Mouse (Mus musculus) forebrain, postnatal 0 days (tissue): ENCODE measurements around the gene Dpm3. TPM values are rescaled to one million over a fixed set of nuclear protein-coding genes. Genes with fewer than 3 reads are reported as not detected.
"Not testable (repeated sequence)": the region's sequence is repeated elsewhere in the genome, so short reads cannot be mapped to it uniquely, and the experiment has no call there.

Experiments used
- ATAC-seq: fragments of 200-750 bp; cut with Nextera tagmentation; 2 replicates; pipeline ENCODE4 v1.8.0; 2017; ENCODE audit warnings: mild to moderate bottlenecking, moderate library complexity
- DNase-seq: peaks from one replicate; pipeline ENCODE4 v3.0.0-alpha.2; 2015
- H3K27ac ChIP-seq: fragments of 300-500 bp; sonication (generic); 2 replicates; pipeline ENCODE4 v1.5.1; 2014; ENCODE audit warnings: low read depth, mild to moderate bottlenecking, antibody characterized with exemption, low read length, moderate library complexity, mixed read lengths
- H3K27me3 ChIP-seq: fragments of 300-500 bp; sonication (generic); 2 replicates; pipeline ENCODE4 v1.6.1; 2014; ENCODE audit warnings: mild to moderate bottlenecking, low read length, mixed read lengths; ENCODE audit not compliant: insufficient read depth
- H3K36me3 ChIP-seq: fragments of 300-500 bp; sonication (generic); 2 replicates; pipeline ENCODE4 v1.6.1; 2014; ENCODE audit warnings: mild to moderate bottlenecking, moderate library complexity; ENCODE audit not compliant: insufficient read depth
- H3K4me1 ChIP-seq: fragments of 300-500 bp; sonication (generic); 2 replicates; pipeline ENCODE4 v1.6.1; 2014; ENCODE audit warnings: antibody characterized with exemption; ENCODE audit not compliant: insufficient read depth
- H3K4me2 ChIP-seq: fragments of 300-500 bp; sonication (generic); 2 replicates; pipeline ENCODE4 v1.6.1; 2014; ENCODE audit warnings: low read depth, mild to moderate bottlenecking, moderate library complexity
- H3K4me3 ChIP-seq: fragments of 300-500 bp; sonication (generic); 2 replicates; pipeline ENCODE4 v1.5.1; 2014; ENCODE audit warnings: low read depth, low read length, mixed read lengths
- H3K9ac ChIP-seq: fragments of 300-500 bp; sonication (generic); 2 replicates; pipeline ENCODE4 v1.6.1; 2014; ENCODE audit warnings: mild to moderate bottlenecking
- H3K9me3 ChIP-seq: fragments of 300-500 bp; sonication (generic); 2 replicates; pipeline ENCODE4 v1.6.1; 2016; ENCODE audit warnings: low read length
- CTCF ChIP-seq: sonication (generic); IDR thresholded peaks from 2 replicates; pipeline ENCODE4 v1.5.1; 2016; ENCODE audit warnings: antibody characterized with exemption, control low read depth, low read depth
- WGBS: fragments of 180-500 bp; shearing (Covaris S2); extraction: QIAGEN DNeasy Blood & Tissue Kit; methylation state at CpG from one replicate; pipeline ENCODE4 v1.1.7; 2014; 5-methylcytosine and 5-hydroxymethylcytosine counted together
- polyA plus RNA-seq: library from polyadenylated mRNA; unstranded; fragments of >200 nt; fragmentation: Nextera tagmentation; extraction: Ambion mirVana; gene quantifications from 2 replicates; pipeline ENCODE4 v1.2.1, GENCODE M21; 2015
- total RNA-seq: library from RNA; depleted of rRNA; stranded (reverse); fragments of >200 nt; gene quantifications from 2 replicates; pipeline ENCODE4 v1.2.3, GENCODE M21; 2014; rRNA removed

Gene Dpm3
- total RNA-seq (66.7 and 160 TPM in 2 replicates), polyA plus RNA-seq (74.9 and 96.8 TPM in 2 replicates)

GRCm38 (mm10) chr3:89259076-89259475, at the start of gene Dpm3:
Dpm3 (plus strand) TSS chr3:89259358.
- no peak within 1 kb of the TSS for H3K9ac ChIP-seq
- WGBS: 62% methylated on average over 7 of the region's 7 CpGs
- no peak within 1 kb of the TSS for H3K27ac ChIP-seq
- TF ChIP-seq CTCF: no peak
- DNase-seq: no peak
- no peaks in the 10 kb centered on the region for H3K9me3 ChIP-seq
- H3K36me3 ChIP-seq: no peaks in the 10 kb centered on the region
- H3K4me3 ChIP-seq: no peak within 1 kb of the TSS
- ATAC-seq: no peak
- H3K4me1 ChIP-seq: no peaks in the 10 kb centered on the region
- no peaks in the 10 kb centered on the region for H3K27me3 ChIP-seq
- H3K4me2 ChIP-seq: no peak within 1 kb of the TSS

- H3K27me3 ChIP-seq: no peaks in the 10 kb centered on the region
- H3K4me3 ChIP-seq: no peak overlapping the region
- no peaks in the 10 kb centered on the region for H3K9me3 ChIP-seq
- 87% methylated on average over 7 of the region's 7 CpGs for WGBS
- no peak overlapping the region for H3K27ac ChIP-seq
- no peak overlapping the region for H3K9ac ChIP-seq
- DNase-seq (no peak), ATAC-seq (no peak)
- no peak for TF ChIP-seq CTCF
- H3K36me3 ChIP-seq: peaks cover 45% of the 10 kb centered on the region
- peaks cover 8% of the 10 kb centered on the region for H3K4me1 ChIP-seq
- no peak overlapping the region for H3K4me2 ChIP-seq
Measured at GRCm38 (mm10) chr3:89209731-89210130, 49.4 kb upstream of the Dpm3 start.

- Histone ChIP-seq H3K27me3 (no peaks in the 10 kb centered on the region), H3K4me1 (peaks cover 8% of the 10 kb centered on the region), H3K4me2 (no peak overlapping the region), H3K9ac (no peak overlapping the region), H3K27ac (no peak overlapping the region), H3K36me3 (peaks cover 42% of the 10 kb centered on the region), H3K9me3 (no peaks in the 10 kb centered on the region), H3K4me3 (no peak overlapping the region)
- 83% methylated on average over 13 of the region's 13 CpGs for WGBS
- DNase-seq (no peak), ATAC-seq (no peak)
- TF ChIP-seq CTCF: no peak
Measured at GRCm38 (mm10) chr3:89210162-89210561, 49.0 kb upstream of the Dpm3 start.

- Histone ChIP-seq H3K4me2 (no peak overlapping the region), H3K4me1 (peaks cover 8% of the 10 kb centered on the region), H3K9me3 (no peaks in the 10 kb centered on the region), H3K4me3 (no peak overlapping the region), H3K36me3 (peaks cover 41% of the 10 kb centered on the region), H3K9ac (no peak overlapping the region), H3K27me3 (no peaks in the 10 kb centered on the region), H3K27ac (no peak overlapping the region)
- ATAC-seq: no peak
- no peak for TF ChIP-seq CTCF
- WGBS: 85% methylated on average over 7 of the region's 7 CpGs
- DNase-seq: no peak
Measured at GRCm38 (mm10) chr3:89210731-89211130, 48.4 kb upstream of the Dpm3 start.

- DNase-seq (peak; percentile 94), ATAC-seq (peak; percentile 89)
- Histone ChIP-seq H3K4me3 (peak overlapping the region; percentile 79), H3K4me2 (peak overlapping the region; percentile 84), H3K27ac (peak overlapping the region; percentile 97), H3K9me3 (no peaks in the 10 kb centered on the region), H3K27me3 (no peaks in the 10 kb centered on the region), H3K4me1 (peaks cover 8% of the 10 kb centered on the region), H3K9ac (peak overlapping the region; percentile 86), H3K36me3 (peaks cover 16% of the 10 kb centered on the region)
- WGBS: 2% methylated on average over 68 of the region's 69 CpGs
- no peak for TF ChIP-seq CTCF
Measured at GRCm38 (mm10) chr3:89213803-89214530, 45.2 kb upstream of the Dpm3 start.

GRCm38 (mm10) chr3:89214681-89215411, 44.3 kb upstream of the Dpm3 start, which contains the start of gene Thbs3:
Thbs3 (plus strand) TSS chr3:89215180.
- peak within 1 kb of the TSS; percentile 97 for H3K27ac ChIP-seq
- peak; percentile 78 for DNase-seq
- peak; percentile 10; the same call in 1 of the 2 replicates for ATAC-seq

GRCm38 (mm10) chr3:89215853-89216252, 43.3 kb upstream of the Dpm3 start:
- DNase-seq: peak; percentile 95
- H3K27me3 ChIP-seq: no peaks in the 10 kb centered on the region
- ATAC-seq: peak; percentile 59
- H3K36me3 ChIP-seq: peaks cover 11% of the 10 kb centered on the region; the same call in 1 of the 2 replicates
- peak overlapping the region; percentile 97 for H3K27ac ChIP-seq
- peak overlapping the region; percentile 86 for H3K9ac ChIP-seq
- WGBS: 0% methylated on average over 6 of the region's 6 CpGs
- H3K4me1 ChIP-seq: peaks cover 8% of the 10 kb centered on the region
- no peaks in the 10 kb centered on the region for H3K9me3 ChIP-seq
- TF ChIP-seq CTCF: peak; percentile 96
- H3K4me2 ChIP-seq: peak overlapping the region; percentile 84
- peak overlapping the region; percentile 79 for H3K4me3 ChIP-seq

More at GRCm38 (mm10) chr3:89214681-89215411, 44.3 kb upstream of the Dpm3 start, which contains the start of gene Thbs3:
- Histone ChIP-seq H3K4me2 (peak within 1 kb of the TSS; percentile 84), H3K9me3 (no peaks in the 10 kb centered on the region), H3K27me3 (no peaks in the 10 kb centered on the region), H3K36me3 (peaks cover 10% of the 10 kb centered on the region), H3K4me3 (peak within 1 kb of the TSS; percentile 79), H3K4me1 (peaks cover 8% of the 10 kb centered on the region), H3K9ac (peak within 1 kb of the TSS; percentile 86)
- WGBS: under 1% methylated on average over 18 of the region's 19 CpGs
- TF ChIP-seq CTCF: no peak

- peak overlapping the region; percentile 84; the same call in 1 of the 2 replicates for H3K4me2 ChIP-seq
- not testable (repeated sequence) for ATAC-seq, H3K4me1 ChIP-seq, DNase-seq, H3K4me3 ChIP-seq, H3K27me3 ChIP-seq, H3K9me3 ChIP-seq, H3K9ac ChIP-seq, H3K27ac ChIP-seq
- WGBS: 66% methylated on average over 7 of the region's 7 CpGs
- H3K36me3 ChIP-seq: peaks cover 16% of the 10 kb centered on the region
Measured at GRCm38 (mm10) chr3:89216407-89216806, 42.8 kb upstream of the Dpm3 start.
